Mouse (Mus musculus) megakaryocyte, embryonic 14.5 days (primary cell): ENCODE data around the gene Slc35f6. TPM values are rescaled to one million over a fixed set of nuclear protein-coding genes. Genes with fewer than 3 reads are reported as not detected.
A peak's percentile ranks its signal among the peaks of the same experiment; 100 is the strongest.

Experiments used
- H3K27me3 ChIP-seq: replicated peaks from 2 replicates; pipeline ENCODE3; 2012; ENCODE audit warnings: inconsistent platforms
- H3K36me3 ChIP-seq: replicated peaks from 2 replicates; pipeline ENCODE3; 2012; ENCODE audit warnings: low read length, inconsistent platforms, mixed read lengths
- H3K4me1 ChIP-seq: 2 replicates; pipeline ENCODE4 v1.6.1; 2012; ENCODE audit warnings: inconsistent platforms
- H3K4me3 ChIP-seq: replicated peaks from 2 replicates; pipeline ENCODE3; 2012; ENCODE audit warnings: moderate library complexity, mild to moderate bottlenecking, inconsistent platforms
- H3K9me3 ChIP-seq: 2 replicates; pipeline ENCODE4 v1.6.1; 2012; ENCODE audit warnings: inconsistent platforms
- FLI1 ChIP-seq: IDR thresholded peaks from 2 replicates; pipeline ENCODE4 v1.6.1; 2012; ENCODE audit warnings: low read length, inconsistent platforms, mixed read lengths
- GATA1 ChIP-seq: IDR thresholded peaks from 3 replicates; pipeline ENCODE4 v1.6.1; 2012; ENCODE audit warnings: mixed read lengths, low read length, inconsistent platforms, borderline replicate concordance
- polyA plus RNA-seq: library from polyadenylated mRNA; stranded (reverse); fragments of >175 nt; gene quantifications from 2 replicates; pipeline ENCODE4 v1.2.3, GENCODE M21; 2012; ENCODE audit warnings: low replicate concordance; ENCODE audit not compliant: insufficient read depth

The Slc35f6 gene
- polyA plus RNA-seq, 1 experiment = 13.4 TPM

GRCm38 (mm10) chr5:30619211-30619610, 28.5 kb upstream of the Slc35f6 start:
- Histone ChIP-seq H3K9me3 (peaks cover 6% of the 10 kb centered on the region; the same call in 1 of the 2 replicates), H3K4me1 (peaks cover 15% of the 10 kb centered on the region), H3K4me3 (no peak overlapping the region), H3K27me3 (peaks cover 86% of the 10 kb centered on the region), H3K36me3 (no peaks in the 10 kb centered on the region)
- TF ChIP-seq GATA1 (no peak), FLI1 (no peak)

DNA sequence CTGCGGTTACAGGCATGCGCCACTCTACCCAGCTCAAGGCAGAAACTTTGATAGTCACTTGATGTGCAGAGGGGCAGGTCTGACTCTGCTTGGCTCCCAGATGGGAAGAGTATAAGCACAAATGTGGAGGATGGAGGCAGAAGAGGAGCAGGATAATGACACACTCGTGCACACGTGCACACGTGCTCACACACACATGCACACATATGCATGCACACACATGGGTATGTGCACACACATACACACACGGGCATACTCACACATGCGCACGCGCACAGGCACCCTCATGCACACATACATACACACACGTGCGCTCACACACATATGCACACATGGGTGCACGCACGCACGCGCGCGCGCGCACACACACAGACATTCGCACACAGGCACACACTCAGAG, 27.2 kb upstream of the Slc35f6 start:
- Histone ChIP-seq H3K4me3 (peak overlapping the region; percentile 51), H3K36me3 (no peaks in the 10 kb centered on the region), H3K9me3 (peaks cover 6% of the 10 kb centered on the region; the same call in 1 of the 2 replicates), H3K4me1 (peaks cover 20% of the 10 kb centered on the region), H3K27me3 (peaks cover 87% of the 10 kb centered on the region)
- TF ChIP-seq GATA1 (no peak), FLI1 (no peak)

GRCm38 (mm10) chr5:30621211-30621790, 26.4 kb upstream of the Slc35f6 start:
- Histone ChIP-seq H3K27me3 (peaks cover 88% of the 10 kb centered on the region), H3K4me1 (peaks cover 20% of the 10 kb centered on the region), H3K4me3 (no peak overlapping the region), H3K36me3 (no peaks in the 10 kb centered on the region), H3K9me3 (peaks cover 6% of the 10 kb centered on the region; the same call in 1 of the 2 replicates)
- TF ChIP-seq GATA1 = no peak
- TF ChIP-seq FLI1 = no peak

DNA sequence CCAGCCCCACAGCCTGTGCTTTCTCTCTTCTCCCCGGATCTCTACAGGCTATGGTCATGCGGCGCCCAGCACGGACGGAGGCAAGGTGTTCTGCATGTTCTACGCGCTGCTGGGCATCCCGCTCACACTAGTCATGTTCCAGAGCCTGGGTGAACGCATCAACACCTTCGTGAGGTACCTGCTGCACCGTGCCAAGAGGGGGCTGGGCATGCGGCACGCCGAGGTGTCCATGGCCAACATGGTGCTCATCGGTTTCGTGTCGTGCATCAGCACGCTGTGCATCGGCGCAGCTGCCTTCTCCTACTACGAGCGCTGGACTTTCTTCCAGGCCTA, 25.9 kb upstream of the Slc35f6 start:
- H3K27me3 ChIP-seq = peaks cover 89% of the 10 kb centered on the region
- H3K4me3 ChIP-seq = peak overlapping the region; percentile 89
- no peaks in the 10 kb centered on the region for H3K36me3 ChIP-seq
- H3K9me3 ChIP-seq = peaks cover 6% of the 10 kb centered on the region; the same call in 1 of the 2 replicates
- peaks cover 20% of the 10 kb centered on the region for H3K4me1 ChIP-seq
- TF ChIP-seq FLI1 = no peak
- TF ChIP-seq GATA1 = no peak

- Histone ChIP-seq H3K36me3 (no peaks in the 10 kb centered on the region), H3K9me3 (peaks cover 6% of the 10 kb centered on the region; the same call in 1 of the 2 replicates), H3K4me1 (peaks cover 20% of the 10 kb centered on the region), H3K4me3 (peak overlapping the region; percentile 89), H3K27me3 (peaks cover 90% of the 10 kb centered on the region)
- TF ChIP-seq FLI1 = no peak
- no peak for TF ChIP-seq GATA1
Measured at GRCm38 (mm10) chr5:30622177-30622840, 25.4 kb upstream of the Slc35f6 start.

GRCm38 (mm10) chr5:30622841-30623185, 24.9 kb upstream of the Slc35f6 start:
- peaks cover 20% of the 10 kb centered on the region for H3K4me1 ChIP-seq
- H3K9me3 ChIP-seq = peaks cover 6% of the 10 kb centered on the region; the same call in 1 of the 2 replicates
- no peaks in the 10 kb centered on the region for H3K36me3 ChIP-seq
- H3K4me3 ChIP-seq = peak overlapping the region; percentile 89
- TF ChIP-seq FLI1 (no peak), GATA1 (no peak)
- peaks cover 89% of the 10 kb centered on the region for H3K27me3 ChIP-seq

- H3K27me3 ChIP-seq = peaks cover 88% of the 10 kb centered on the region
- TF ChIP-seq GATA1 (no peak), FLI1 (no peak)
- peaks cover 6% of the 10 kb centered on the region; the same call in 1 of the 2 replicates for H3K9me3 ChIP-seq
- H3K36me3 ChIP-seq = no peaks in the 10 kb centered on the region
- peaks cover 20% of the 10 kb centered on the region for H3K4me1 ChIP-seq
- H3K4me3 ChIP-seq = no peak overlapping the region
Measured at GRCm38 (mm10) chr5:30623380-30623779, 24.4 kb upstream of the Slc35f6 start.

DNA sequence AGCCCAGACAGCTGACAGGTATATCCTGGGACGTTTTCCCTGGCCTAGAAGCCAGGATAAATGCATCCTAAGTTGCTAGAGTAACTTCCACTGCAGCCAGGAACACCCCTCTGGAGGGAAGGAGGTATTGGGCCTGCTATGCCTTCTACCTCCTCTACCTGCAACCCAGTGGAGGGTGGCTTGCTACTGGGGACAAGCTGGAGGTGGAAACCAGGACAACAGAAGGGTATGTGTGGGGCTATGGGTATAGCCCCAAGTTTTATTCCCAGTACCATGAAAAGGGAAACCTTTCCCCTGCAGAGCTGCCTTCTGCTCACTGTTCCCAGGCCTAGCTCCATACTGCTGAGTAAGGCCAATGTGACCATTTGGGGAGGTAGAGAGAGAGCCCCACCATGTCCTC, 23.4 kb upstream of the Slc35f6 start:
- peaks cover 20% of the 10 kb centered on the region for H3K4me1 ChIP-seq
- no peaks in the 10 kb centered on the region for H3K36me3 ChIP-seq
- peaks cover 88% of the 10 kb centered on the region for H3K27me3 ChIP-seq
- no peak for TF ChIP-seq GATA1
- TF ChIP-seq FLI1 = no peak
- peaks cover 6% of the 10 kb centered on the region; the same call in 1 of the 2 replicates for H3K9me3 ChIP-seq
- no peak overlapping the region for H3K4me3 ChIP-seq

DNA sequence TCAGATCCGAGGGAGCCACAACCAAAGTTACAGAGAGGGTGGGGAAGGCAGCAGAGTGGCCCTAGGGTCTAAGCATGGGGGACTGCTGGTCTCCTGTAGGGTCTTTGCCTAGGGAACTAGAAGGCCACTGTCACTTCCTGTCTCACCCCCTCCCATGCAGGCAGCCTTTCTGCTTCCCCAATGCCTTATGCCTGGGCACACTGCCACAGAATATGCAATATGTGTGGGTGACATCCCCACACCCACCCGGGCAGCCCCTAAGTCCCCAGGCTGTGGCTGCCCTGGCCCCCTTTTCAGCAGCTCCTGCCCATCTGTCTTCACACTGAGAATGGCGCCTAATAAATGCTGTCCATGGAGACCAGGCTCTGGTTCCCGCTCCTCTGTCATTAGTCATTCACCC, 22.8 kb upstream of the Slc35f6 start:
- Histone ChIP-seq H3K4me1 (peaks cover 20% of the 10 kb centered on the region), H3K4me3 (no peak overlapping the region), H3K27me3 (peaks cover 88% of the 10 kb centered on the region), H3K36me3 (no peaks in the 10 kb centered on the region), H3K9me3 (peaks cover 6% of the 10 kb centered on the region; the same call in 1 of the 2 replicates)
- TF ChIP-seq FLI1 (no peak), GATA1 (no peak)

DNA sequence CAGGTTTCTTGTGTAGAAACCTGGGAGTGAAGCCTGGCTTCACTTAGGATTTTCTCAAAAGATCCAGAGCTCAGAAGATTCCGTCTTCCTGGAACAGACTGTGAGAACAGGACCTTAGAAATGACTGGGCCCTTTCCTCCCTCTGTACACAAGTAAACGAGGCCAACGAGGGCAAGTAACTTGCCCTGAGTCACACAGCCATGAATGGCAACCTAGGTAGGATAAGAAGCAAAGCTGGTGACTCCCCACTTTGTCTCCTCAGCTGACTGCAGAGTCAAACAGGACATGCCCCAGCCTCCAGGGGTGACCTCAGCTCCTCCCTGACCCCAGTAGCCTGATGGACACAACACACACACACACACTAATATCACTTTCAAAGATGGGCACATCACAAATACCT, 22.4 kb upstream of the Slc35f6 start:
- H3K36me3 ChIP-seq = no peaks in the 10 kb centered on the region
- peaks cover 20% of the 10 kb centered on the region for H3K4me1 ChIP-seq
- H3K27me3 ChIP-seq = peaks cover 92% of the 10 kb centered on the region
- TF ChIP-seq GATA1 (no peak), FLI1 (no peak)
- no peak overlapping the region for H3K4me3 ChIP-seq
- H3K9me3 ChIP-seq = peaks cover 6% of the 10 kb centered on the region; the same call in 1 of the 2 replicates

DNA sequence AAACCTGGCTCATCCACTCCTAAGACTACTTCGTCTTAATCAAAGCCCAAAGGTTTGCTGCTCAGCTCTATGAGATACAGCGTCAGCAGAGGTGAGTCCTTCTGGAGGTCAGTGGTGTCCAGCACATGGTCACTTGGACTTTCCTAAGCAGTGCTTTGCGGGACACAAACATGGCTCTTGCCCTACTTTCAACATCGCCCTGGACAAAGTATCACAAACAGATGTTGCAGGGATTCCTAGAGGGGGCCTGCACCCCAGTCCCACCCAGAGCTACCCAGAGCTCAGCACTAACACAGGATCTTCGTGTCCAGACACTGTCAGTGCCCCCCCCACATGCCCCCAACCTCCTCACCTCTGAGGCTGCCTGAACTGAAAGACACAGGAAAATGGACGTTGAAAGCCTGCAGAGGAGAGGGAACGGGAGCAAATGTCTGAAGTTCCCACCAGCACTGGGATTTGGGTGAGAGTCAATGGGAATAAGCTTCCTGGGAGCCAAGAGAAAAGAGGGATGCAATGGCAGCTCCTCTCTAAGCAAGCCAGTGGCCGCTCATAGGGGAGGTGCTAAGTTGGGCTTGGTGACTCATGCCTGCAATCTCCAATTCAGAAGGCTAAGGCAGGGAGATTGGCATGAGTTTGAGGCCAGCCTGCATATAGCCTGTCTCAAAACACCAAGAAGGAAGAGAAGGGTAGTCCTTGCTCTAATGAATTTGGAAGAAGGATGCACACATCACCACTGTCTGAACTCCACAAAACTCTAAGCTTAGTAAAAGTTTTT, 21.2 kb upstream of the Slc35f6 start:
- H3K36me3 ChIP-seq = no peaks in the 10 kb centered on the region
- peaks cover 6% of the 10 kb centered on the region; the same call in 1 of the 2 replicates for H3K9me3 ChIP-seq
- H3K4me3 ChIP-seq = no peak overlapping the region
- peaks cover 92% of the 10 kb centered on the region for H3K27me3 ChIP-seq
- no peak for TF ChIP-seq GATA1
- TF ChIP-seq FLI1 = no peak
- H3K4me1 ChIP-seq = peaks cover 17% of the 10 kb centered on the region
